Mouse (Mus musculus) lung, adult 2 months (tissue): ENCODE results near the gene Col5a1. TPM values are rescaled to one million over a fixed set of nuclear protein-coding genes. Genes with fewer than 3 reads are reported as not detected.

Experiments
- DNase-seq: peaks from one replicate; pipeline ENCODE4 v3.0.0; 2022
- H3K4me1 ChIP-seq: fragments of 200-500 bp; 2 replicates; pipeline ENCODE4 v1.6.1; 2011; ENCODE audit warnings: low read length; ENCODE audit not compliant: control insufficient read depth, insufficient read depth
- H3K4me3 ChIP-seq: fragments of 200-500 bp; replicated peaks from 2 replicates; pipeline ENCODE3; 2011; ENCODE audit warnings: low read depth, mild to moderate bottlenecking, control low read depth, low read length; ENCODE audit errors: extremely low read depth
- CTCF ChIP-seq: fragments of 200-500 bp; IDR thresholded peaks from 2 replicates; pipeline ENCODE4 v1.5.1; 2011; ENCODE audit warnings: mild to moderate bottlenecking, low read length, control low read depth; ENCODE audit not compliant: insufficient read depth
- POLR2A ChIP-seq: fragments of 200-500 bp; IDR thresholded peaks from 2 replicates; pipeline ENCODE4 v1.6.1; 2011; ENCODE audit warnings: low read depth, mild to moderate bottlenecking, control low read depth, low read length, borderline replicate concordance; ENCODE audit errors: extremely low read depth
- WGBS: fragments of 180-500 bp; shearing (Covaris S2); methylation state at CpG from one replicate; pipeline ENCODE4 v1.1.7; 2018; 5-methylcytosine and 5-hydroxymethylcytosine counted together
- polyA plus RNA-seq: library from polyadenylated mRNA; depleted of rRNA; stranded (reverse); fragments of >200 nt; gene quantifications from 2 replicates; pipeline ENCODE4 v1.2.3, GENCODE M21; 2012

Col5a1 gene
- polyA plus RNA-seq, 1 experiment: 18.8 TPM

DNA sequence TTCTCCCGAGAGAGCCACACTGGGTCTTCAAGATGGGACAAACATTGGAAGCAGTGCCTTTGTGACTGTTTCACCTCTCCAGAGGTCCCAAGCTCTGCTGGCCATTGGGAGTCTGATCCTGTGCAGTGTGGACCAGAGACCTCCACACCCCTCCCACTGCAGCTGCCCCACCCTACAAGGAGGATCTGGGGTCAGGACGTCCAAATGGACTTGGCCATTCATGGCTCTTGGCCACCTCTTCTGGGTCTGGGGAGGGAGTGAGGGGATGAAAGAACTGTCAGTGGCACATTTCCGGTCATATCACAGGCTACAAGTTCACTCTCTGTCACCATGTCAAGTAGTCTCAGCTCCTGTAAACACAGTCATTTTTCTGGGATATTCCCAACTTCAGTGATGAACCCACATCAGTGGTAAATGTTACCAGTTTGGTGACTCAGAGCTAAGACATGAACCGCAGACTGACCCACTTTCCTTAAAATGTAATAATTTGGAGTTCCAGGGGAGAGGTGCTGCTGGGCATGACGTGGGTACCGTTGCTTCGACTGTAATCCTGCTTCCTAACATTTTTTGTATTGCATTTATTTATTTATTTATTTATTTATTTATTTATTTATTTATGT is 5.8 kb downstream of the Col5a1 start:
- peaks cover 8% of the 10 kb centered on the region; the same call in 1 of the 2 replicates for H3K4me1 ChIP-seq
- no peak overlapping the region for H3K4me3 ChIP-seq
- WGBS: 70% methylated on average over 7 of the region's 7 CpGs
- TF ChIP-seq CTCF (no peak), POLR2A (no peak)
- no peak for DNase-seq

DNA sequence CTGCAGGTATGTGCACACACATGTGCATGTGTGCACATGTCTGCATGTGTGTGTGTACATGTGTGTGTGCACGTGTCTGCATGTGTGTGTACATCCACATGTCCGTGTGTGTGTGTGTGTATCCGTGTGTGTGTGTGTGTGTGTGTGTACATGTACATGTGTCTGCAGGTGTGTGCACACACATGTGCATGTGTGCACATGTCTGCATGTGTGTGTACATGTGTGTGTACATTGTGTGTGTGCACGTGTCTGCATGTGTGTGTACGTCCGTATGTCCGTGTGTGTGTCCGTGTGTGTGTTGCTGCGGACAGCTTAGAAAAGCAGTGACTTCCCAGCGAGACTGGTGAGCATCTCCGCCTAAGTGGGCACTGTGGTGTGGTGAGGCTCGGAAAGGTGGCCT is 6.8 kb downstream of the Col5a1 start:
- DNase-seq: no peak
- WGBS: 95% methylated on average over 12 of the region's 12 CpGs
- no peak for TF ChIP-seq CTCF
- no peak for TF ChIP-seq POLR2A
- Histone ChIP-seq H3K4me3 (no peak overlapping the region), H3K4me1 (peaks cover 8% of the 10 kb centered on the region; the same call in 1 of the 2 replicates)

DNA sequence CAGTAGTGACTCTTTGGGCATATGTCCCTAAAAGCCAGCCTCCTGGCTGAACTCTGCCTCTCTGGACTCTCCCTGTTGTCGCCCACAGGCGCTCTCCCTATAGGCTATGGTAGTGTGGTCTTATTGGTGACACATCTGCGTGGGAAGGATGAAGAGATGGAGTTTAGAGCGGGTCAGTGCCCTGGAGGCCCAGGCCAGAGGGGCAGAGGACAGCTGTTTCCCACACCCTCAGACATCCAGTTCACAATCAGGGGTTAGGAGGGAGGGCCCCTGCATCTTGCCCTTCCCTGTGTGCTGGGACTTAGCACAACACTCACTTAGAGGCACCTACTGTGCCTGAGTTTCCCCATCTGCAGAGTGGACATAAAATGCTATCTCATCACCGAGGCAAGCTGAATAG is 8.8 kb downstream of the Col5a1 start:
- no peak for DNase-seq
- H3K4me1 ChIP-seq: 0 out of 2 replicates have a peak, but pooled peaks cover 3% of the 10 kb centered on the region
- WGBS: 82% methylated on average over 5 of the region's 5 CpGs
- TF ChIP-seq CTCF: no peak
- H3K4me3 ChIP-seq: no peak overlapping the region

- TF ChIP-seq CTCF (no peak), POLR2A (no peak)
- Histone ChIP-seq H3K4me1 (0 out of 2 replicates have a peak, but pooled peaks cover 3% of the 10 kb centered on the region), H3K4me3 (no peak overlapping the region)
- 79% methylated on average over 4 of the region's 4 CpGs for WGBS
- DNase-seq: no peak
Measured at GRCm38 (mm10) chr2:27895648-27896047, 9.4 kb downstream of the Col5a1 start.

GRCm38 (mm10) chr2:27897161-27897560 is 10.9 kb downstream of the Col5a1 start:
- H3K4me3 ChIP-seq: no peak overlapping the region
- TF ChIP-seq CTCF (no peak), POLR2A (no peak)
- 0 out of 2 replicates have a peak, but pooled peaks cover 2% of the 10 kb centered on the region for H3K4me1 ChIP-seq
- WGBS: 53% methylated on average over 6 of the region's 6 CpGs
- DNase-seq: no peak

DNA sequence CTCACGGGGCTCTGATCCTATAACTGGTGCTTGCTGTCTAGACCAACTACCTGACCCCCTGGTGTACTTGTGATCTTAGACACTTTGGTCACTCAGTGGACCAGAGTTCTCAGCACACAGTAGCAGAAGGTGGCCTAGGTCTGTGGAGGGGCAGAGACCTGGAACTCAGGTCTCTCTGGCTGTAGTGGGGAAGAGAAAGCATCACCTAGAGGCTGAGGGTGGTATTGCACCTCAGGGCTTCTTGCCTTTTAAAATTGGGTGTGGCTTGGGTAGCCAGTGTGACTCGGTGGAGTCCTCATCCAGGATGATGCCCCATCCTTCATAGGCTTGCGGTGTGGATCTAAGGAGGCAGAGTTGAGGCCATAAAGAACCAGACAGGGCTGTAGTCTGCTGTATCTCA is 13.7 kb downstream of the Col5a1 start:
- DNase-seq: peak; percentile 59
- TF ChIP-seq CTCF (peak; percentile 76), POLR2A (no peak)
- 56% methylated on average over 3 of the region's 3 CpGs for WGBS
- 0 out of 2 replicates have a peak, but pooled peaks cover 2% of the 10 kb centered on the region for H3K4me1 ChIP-seq
- no peak overlapping the region for H3K4me3 ChIP-seq

DNA sequence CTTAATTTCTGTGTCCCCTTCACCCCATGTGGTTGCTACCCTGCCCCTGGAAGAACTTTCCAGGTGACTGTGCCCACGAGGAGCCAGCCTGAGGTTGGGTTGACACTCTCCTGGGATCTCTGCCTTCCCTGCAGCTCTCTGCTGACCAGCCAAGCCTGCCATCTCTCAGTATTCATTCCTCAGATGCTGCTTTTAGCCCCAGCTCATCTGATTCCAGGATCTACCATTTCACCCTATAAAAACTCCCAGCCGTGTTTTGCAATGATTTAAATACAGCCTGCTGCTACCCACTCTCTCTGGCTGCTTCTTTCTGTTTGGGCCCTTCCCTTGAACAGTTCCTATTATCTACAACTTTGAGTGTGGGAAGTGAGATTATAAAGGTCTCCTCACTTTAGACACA is 14.9 kb downstream of the Col5a1 start:
- 71% methylated on average over 2 of the region's 2 CpGs for WGBS
- Histone ChIP-seq H3K4me1 (0 out of 2 replicates have a peak, but pooled peaks cover 2% of the 10 kb centered on the region), H3K4me3 (no peak overlapping the region)
- no peak for DNase-seq
- no peak for TF ChIP-seq CTCF
- no peak for TF ChIP-seq POLR2A

DNA sequence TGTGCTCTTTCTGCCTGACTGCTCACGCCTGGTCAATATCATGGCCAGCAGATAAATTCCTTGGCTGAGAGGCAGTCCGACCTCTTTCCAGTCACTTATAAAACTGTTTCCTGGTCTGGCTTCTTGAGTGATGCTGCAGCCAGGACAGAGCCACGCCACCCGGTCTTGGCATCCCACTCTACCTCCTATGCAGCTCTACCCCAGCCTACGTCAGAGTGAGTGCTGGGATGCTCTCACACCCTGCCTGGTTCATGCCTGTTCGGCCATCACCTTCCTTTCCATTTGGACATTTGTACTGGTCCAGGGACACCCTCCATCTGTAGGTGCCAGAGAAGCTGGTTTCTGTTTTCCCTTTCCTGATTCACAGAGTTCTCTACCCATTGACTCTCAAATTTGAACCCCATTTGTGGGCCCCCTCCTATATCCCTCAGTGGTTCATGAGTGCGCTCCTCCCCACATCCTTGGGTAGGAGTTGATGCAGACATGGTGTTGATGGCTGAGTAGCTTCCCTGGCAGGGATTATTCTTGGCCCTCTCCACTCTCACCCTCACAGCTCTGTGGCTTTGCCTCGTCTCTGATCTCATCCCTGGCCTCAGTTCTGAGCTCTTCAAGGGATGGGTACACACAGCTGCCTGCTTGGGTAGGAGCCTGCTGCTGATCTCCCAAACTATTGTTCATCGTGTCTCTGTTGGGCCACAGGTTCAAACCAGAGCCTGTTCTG is 15.5 kb downstream of the Col5a1 start:
- no peak overlapping the region for H3K4me3 ChIP-seq
- DNase-seq: no peak
- 0 out of 2 replicates have a peak, but pooled peaks cover 2% of the 10 kb centered on the region for H3K4me1 ChIP-seq
- 72% methylated on average over 9 of the region's 9 CpGs for WGBS
- no peak for TF ChIP-seq CTCF
- no peak for TF ChIP-seq POLR2A

GRCm38 (mm10) chr2:27902318-27902717 is 16.1 kb downstream of the Col5a1 start:
- no peak overlapping the region for H3K4me3 ChIP-seq
- H3K4me1 ChIP-seq: 0 out of 2 replicates have a peak, but pooled peaks cover 2% of the 10 kb centered on the region
- 64% methylated on average over 3 of the region's 3 CpGs for WGBS
- DNase-seq: no peak
- TF ChIP-seq CTCF (no peak), POLR2A (no peak)

DNA sequence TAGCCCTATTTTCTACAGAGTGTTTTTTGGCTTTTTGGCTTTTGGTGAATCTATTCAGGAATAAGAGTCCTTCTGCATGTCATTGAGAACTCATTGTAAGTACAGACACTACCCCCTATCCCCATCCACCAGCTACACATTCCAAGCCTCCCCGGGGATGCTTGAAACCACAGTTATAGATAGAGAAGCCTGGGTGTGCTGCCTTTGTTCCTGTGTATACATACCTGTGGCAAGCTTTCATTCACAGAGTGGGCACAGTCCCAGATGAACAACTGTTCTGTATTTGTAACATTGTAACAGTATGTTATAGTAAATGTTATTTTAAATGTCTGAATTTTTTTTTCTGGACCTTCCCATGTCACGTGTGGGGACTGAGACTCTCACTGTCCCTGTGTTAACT is 19.2 kb downstream of the Col5a1 start:
- no peak for DNase-seq
- Histone ChIP-seq H3K4me3 (no peak overlapping the region), H3K4me1 (0 out of 2 replicates have a peak, but pooled peaks cover 2% of the 10 kb centered on the region)
- 54% methylated on average over 2 of the region's 2 CpGs for WGBS
- no peak for TF ChIP-seq POLR2A
- no peak for TF ChIP-seq CTCF
